Mouse (Mus musculus): ENCODE results near the gene Ccdc127.

- TF ChIP-seq GATA1 (IDR thresholded peaks at IDR 0.05; ENCODE audit: borderline replicate concordance, low read length) (no peak), FLI1 (IDR thresholded peaks at IDR 0.05; ENCODE audit: low read length) (no peak)
Observed at GRCm38 (mm10) chr13:74305380-74305779, 44.7 kb upstream of the Ccdc127 start.

Data from megakaryocyte, embryonic 14.5 days (primary cell).